Mouse (Mus musculus) lung, postnatal 0 days (tissue): Measurements from ENCODE around the gene Fnip1. TPM values are rescaled to one million over a fixed set of nuclear protein-coding genes. Genes with fewer than 3 reads are reported as not detected.
A peak's percentile ranks its signal among the peaks of the same experiment; 100 is the strongest.

Experiments used
- ATAC-seq: fragments of 200-750 bp; cut with Nextera tagmentation; 2 replicates; pipeline ENCODE4 v1.8.0; 2017; ENCODE audit warnings: moderate library complexity
- DNase-seq: peaks from one replicate; pipeline ENCODE4 v3.0.0-alpha.2; 2016; ENCODE audit warnings: low spot score
- H3K27ac ChIP-seq: fragments of 300-500 bp; sonication (generic); 2 replicates; pipeline ENCODE4 v1.5.1; 2014; ENCODE audit warnings: antibody characterized with exemption, mild to moderate bottlenecking, low read length, mixed read lengths
- H3K27me3 ChIP-seq: fragments of 300-500 bp; sonication (generic); replicated peaks from 2 replicates; pipeline ENCODE4 v1.6.1; 2014; ENCODE audit warnings: low read length, mixed read lengths; ENCODE audit not compliant: insufficient read depth
- H3K36me3 ChIP-seq: fragments of 300-500 bp; sonication (generic); 2 replicates; pipeline ENCODE4 v1.6.1; 2014; ENCODE audit warnings: low read length, mixed read lengths; ENCODE audit not compliant: insufficient read depth
- H3K4me1 ChIP-seq: fragments of 300-500 bp; sonication (generic); 2 replicates; pipeline ENCODE4 v1.6.1; 2014; ENCODE audit warnings: antibody characterized with exemption, low read depth, low read length, mixed read lengths; ENCODE audit not compliant: insufficient read depth
- H3K4me2 ChIP-seq: fragments of 300-500 bp; sonication (generic); replicated peaks from 2 replicates; pipeline ENCODE4 v1.6.1; 2014; ENCODE audit warnings: low read depth, mild to moderate bottlenecking, low read length, moderate library complexity, mixed read lengths
- H3K4me3 ChIP-seq: fragments of 300-500 bp; sonication (generic); 2 replicates; pipeline ENCODE4 v1.5.1; 2014; ENCODE audit warnings: low read depth, low read length
- H3K9ac ChIP-seq: fragments of 300-500 bp; sonication (generic); replicated peaks from 2 replicates; pipeline ENCODE4 v1.6.1; 2014; ENCODE audit warnings: low read depth, mild to moderate bottlenecking
- H3K9me3 ChIP-seq: fragments of 300-500 bp; sonication (generic); 2 replicates; pipeline ENCODE4 v1.6.1; 2016; ENCODE audit warnings: low read length, mixed read lengths
- CTCF ChIP-seq: IDR thresholded peaks from 2 replicates; pipeline ENCODE4 v1.5.1; 2016; ENCODE audit warnings: antibody characterized with exemption, mild to moderate bottlenecking
- EP300 ChIP-seq: IDR thresholded peaks from 2 replicates; pipeline ENCODE4 v1.6.1; 2016; ENCODE audit warnings: antibody characterized with exemption, mild to moderate bottlenecking, control low read depth
- WGBS: fragments of 180-500 bp; shearing (Covaris S2); extraction: QIAGEN DNeasy Blood & Tissue Kit; methylation state at CpG from one replicate; pipeline ENCODE4 v1.1.7; 2014; 5-methylcytosine and 5-hydroxymethylcytosine counted together
- polyA plus RNA-seq: library from polyadenylated mRNA; unstranded; fragments of >200 nt; fragmentation: Nextera tagmentation; extraction: Ambion mirVana; gene quantifications from 2 replicates; pipeline ENCODE4 v1.2.1, GENCODE M21; 2015

Gene Fnip1
- polyA plus RNA-seq, 1 experiment from 2014 or later = 8.2 TPM

GRCm38 (mm10) chr11:54472231-54472630, 34.2 kb downstream of the Fnip1 start:
- DNase-seq (no peak), ATAC-seq (no peak)
- H3K9ac ChIP-seq = no peak overlapping the region
- no peaks in the 10 kb centered on the region for H3K4me1 ChIP-seq
- no peaks in the 10 kb centered on the region for H3K36me3 ChIP-seq
- no peak overlapping the region for H3K27ac ChIP-seq
- no peak overlapping the region for H3K4me3 ChIP-seq
- TF ChIP-seq CTCF = no peak
- TF ChIP-seq EP300 = no peak
- no peak overlapping the region for H3K4me2 ChIP-seq
- H3K27me3 ChIP-seq = no peaks in the 10 kb centered on the region
- WGBS = 92% methylated on average over 4 of the region's 4 CpGs
- H3K9me3 ChIP-seq = no peaks in the 10 kb centered on the region

GRCm38 (mm10) chr11:54478414-54478813, 40.4 kb downstream of the Fnip1 start:
- no peaks in the 10 kb centered on the region for H3K27me3 ChIP-seq
- WGBS = 92% methylated on average over 1 of the region's 1 CpGs
- 0 out of 2 replicates have a peak, but pooled peaks cover 4% of the 10 kb centered on the region for H3K36me3 ChIP-seq
- no peak overlapping the region for H3K4me3 ChIP-seq
- H3K4me2 ChIP-seq = no peak overlapping the region
- TF ChIP-seq CTCF (peak; percentile 73), EP300 (no peak)
- H3K4me1 ChIP-seq = no peaks in the 10 kb centered on the region
- DNase-seq (peak; percentile 24), ATAC-seq (no peak)
- no peaks in the 10 kb centered on the region for H3K9me3 ChIP-seq
- H3K9ac ChIP-seq = no peak overlapping the region
- H3K27ac ChIP-seq = no peak overlapping the region

GRCm38 (mm10) chr11:54486041-54486440, 48.0 kb downstream of the Fnip1 start:
- DNase-seq (peak; percentile 21), ATAC-seq (no peak)
- no peak overlapping the region for H3K4me3 ChIP-seq
- TF ChIP-seq EP300 = no peak
- no peaks in the 10 kb centered on the region for H3K4me1 ChIP-seq
- no peaks in the 10 kb centered on the region for H3K9me3 ChIP-seq
- no peaks in the 10 kb centered on the region; the same call in 1 of the 2 replicates for H3K36me3 ChIP-seq
- H3K27ac ChIP-seq = no peak overlapping the region
- no peak overlapping the region for H3K9ac ChIP-seq
- WGBS = 82% methylated on average over 3 of the region's 3 CpGs
- no peaks in the 10 kb centered on the region for H3K27me3 ChIP-seq
- H3K4me2 ChIP-seq = no peak overlapping the region

GRCm38 (mm10) chr11:54491946-54492558, 54.1 kb downstream of the Fnip1 start:
- Histone ChIP-seq H3K9me3 (no peaks in the 10 kb centered on the region), H3K27ac (no peak overlapping the region), H3K36me3 (peaks cover 3% of the 10 kb centered on the region), H3K9ac (no peak overlapping the region), H3K27me3 (no peaks in the 10 kb centered on the region), H3K4me1 (no peaks in the 10 kb centered on the region), H3K4me3 (no peak overlapping the region), H3K4me2 (no peak overlapping the region)
- TF ChIP-seq EP300 (no peak), CTCF (no peak)
- peak; percentile 9 for DNase-seq
- ATAC-seq = no peak; the same call in 1 of the 2 replicates
- WGBS = 84% methylated on average over 1 of the region's 1 CpGs

GRCm38 (mm10) chr11:54492559-54492958, 54.6 kb downstream of the Fnip1 start:
- ATAC-seq (no peak), DNase-seq (peak; percentile 32)
- no peaks in the 10 kb centered on the region for H3K4me1 ChIP-seq
- no peaks in the 10 kb centered on the region for H3K27me3 ChIP-seq
- no peak overlapping the region for H3K4me2 ChIP-seq
- peaks cover 3% of the 10 kb centered on the region for H3K36me3 ChIP-seq
- H3K27ac ChIP-seq = no peak overlapping the region
- 82% methylated on average over 4 of the region's 4 CpGs for WGBS
- no peak overlapping the region for H3K4me3 ChIP-seq
- no peaks in the 10 kb centered on the region for H3K9me3 ChIP-seq
- H3K9ac ChIP-seq = no peak overlapping the region
- TF ChIP-seq EP300 (no peak), CTCF (no peak)

- Histone ChIP-seq H3K9ac (no peak overlapping the region), H3K27ac (no peak overlapping the region), H3K27me3 (no peaks in the 10 kb centered on the region), H3K4me2 (no peak overlapping the region), H3K4me3 (no peak overlapping the region), H3K36me3 (peaks cover 23% of the 10 kb centered on the region; the same call in 1 of the 2 replicates), H3K4me1 (no peaks in the 10 kb centered on the region), H3K9me3 (no peaks in the 10 kb centered on the region)
- peak; percentile 8 for DNase-seq
- no peak for ATAC-seq
- no peak for TF ChIP-seq CTCF
- no peak for TF ChIP-seq EP300
- WGBS = 82% methylated on average over 5 of the region's 5 CpGs
Measured at GRCm38 (mm10) chr11:54499838-54500237, 61.8 kb downstream of the Fnip1 start.
